Mouse (Mus musculus) hindbrain, embryonic 15.5 days (tissue): ENCODE measurements around the gene Cnnm2. TPM values are rescaled to one million over a fixed set of nuclear protein-coding genes. Genes with fewer than 3 reads are reported as not detected.
"Not testable (repeated sequence)": the region's sequence is repeated elsewhere in the genome, so short reads cannot be mapped to it uniquely, and the experiment has no call there.

ENCODE experiments used
- ATAC-seq: fragments of 200-750 bp; cut with Nextera tagmentation; 2 replicates; pipeline ENCODE4 v1.8.0; 2017; ENCODE audit warnings: low read depth, moderate number of reproducible peaks, moderate TSS enrichment; ENCODE audit not compliant: low FRiP score
- H3K27ac ChIP-seq: fragments of 300-500 bp; sonication (generic); replicated peaks from 2 replicates; pipeline ENCODE4 v1.5.1; 2015; ENCODE audit warnings: mild to moderate bottlenecking, inconsistent platforms
- H3K27me3 ChIP-seq: fragments of 300-500 bp; sonication (generic); 2 replicates; pipeline ENCODE4 v1.6.1; 2015; ENCODE audit warnings: control low read depth, inconsistent platforms
- H3K36me3 ChIP-seq: fragments of 300-500 bp; sonication (generic); 2 replicates; pipeline ENCODE4 v1.6.1; 2015; ENCODE audit warnings: control low read depth, inconsistent platforms
- H3K4me1 ChIP-seq: fragments of 300-500 bp; sonication (generic); replicated peaks from 2 replicates; pipeline ENCODE4 v1.6.1; 2015; ENCODE audit warnings: control low read depth, inconsistent platforms
- H3K4me2 ChIP-seq: fragments of 300-500 bp; sonication (generic); 2 replicates; pipeline ENCODE4 v1.6.1; 2015; ENCODE audit warnings: moderate library complexity, mild to moderate bottlenecking, inconsistent platforms
- H3K4me3 ChIP-seq: fragments of 300-500 bp; sonication (generic); 2 replicates; pipeline ENCODE4 v1.5.1; 2015; ENCODE audit warnings: mild to moderate bottlenecking, inconsistent platforms
- H3K9ac ChIP-seq: fragments of 300-500 bp; sonication (generic); 2 replicates; pipeline ENCODE4 v1.6.1; 2015; ENCODE audit warnings: inconsistent platforms
- H3K9me3 ChIP-seq: fragments of 300-500 bp; sonication (generic); 2 replicates; pipeline ENCODE4 v1.6.1; 2016; ENCODE audit warnings: control low read depth, inconsistent platforms
- WGBS: fragments of 180-500 bp; shearing (Covaris S2); methylation state at CpG from one replicate; pipeline ENCODE4 v1.1.7; 2015; 5-methylcytosine and 5-hydroxymethylcytosine counted together
- polyA plus RNA-seq: library from polyadenylated mRNA; unstranded; fragments of >200 nt; fragmentation: Nextera tagmentation; extraction: Ambion mirVana; gene quantifications from 2 replicates; pipeline ENCODE4 v1.2.1, GENCODE M21; 2015

Cnnm2 gene
- polyA plus RNA-seq, 1 experiment from 2014 or later: 8.6 TPM

- no peaks in the 10 kb centered on the region for H3K36me3 ChIP-seq
- 70% methylated on average over 5 of the region's 5 CpGs for WGBS
- no peaks in the 10 kb centered on the region for H3K4me1 ChIP-seq
- H3K4me3 ChIP-seq: no peak overlapping the region
- no peak overlapping the region for H3K27ac ChIP-seq
- H3K9ac ChIP-seq: no peak overlapping the region
- no peak for ATAC-seq
- H3K9me3 ChIP-seq: no peaks in the 10 kb centered on the region
- H3K27me3 ChIP-seq: no peaks in the 10 kb centered on the region
- H3K4me2 ChIP-seq: no peak overlapping the region
Measured at GRCm38 (mm10) chr19:46735241-46735640, 26.2 kb upstream of the Cnnm2 start.

- H3K9me3 ChIP-seq: no peaks in the 10 kb centered on the region
- H3K4me1 ChIP-seq: no peaks in the 10 kb centered on the region
- H3K9ac ChIP-seq: no peak overlapping the region
- H3K27me3 ChIP-seq: no peaks in the 10 kb centered on the region
- H3K4me2 ChIP-seq: no peak overlapping the region
- ATAC-seq: no peak
- no peak overlapping the region for H3K27ac ChIP-seq
- H3K4me3 ChIP-seq: no peak overlapping the region
- no peaks in the 10 kb centered on the region for H3K36me3 ChIP-seq
- WGBS: 83% methylated on average over 7 of the region's 7 CpGs
Measured at GRCm38 (mm10) chr19:46737106-46737505, 24.3 kb upstream of the Cnnm2 start.

GRCm38 (mm10) chr19:46740341-46741008, 20.9 kb upstream of the Cnnm2 start:
- Histone ChIP-seq H3K9ac (no peak overlapping the region), H3K9me3 (no peaks in the 10 kb centered on the region), H3K4me2 (no peak overlapping the region), H3K36me3 (no peaks in the 10 kb centered on the region), H3K27me3 (no peaks in the 10 kb centered on the region), H3K4me3 (no peak overlapping the region), H3K4me1 (no peaks in the 10 kb centered on the region), H3K27ac (no peak overlapping the region)
- 49% methylated on average over 7 of the region's 7 CpGs for WGBS
- ATAC-seq: peak; percentile 27; the same call in 1 of the 2 replicates

GRCm38 (mm10) chr19:46741574-46741973, 19.8 kb upstream of the Cnnm2 start:
- H3K9ac ChIP-seq: no peak overlapping the region
- no peak for ATAC-seq
- WGBS: 48% methylated on average over 6 of the region's 6 CpGs
- no peaks in the 10 kb centered on the region for H3K4me1 ChIP-seq
- no peak overlapping the region for H3K27ac ChIP-seq
- no peaks in the 10 kb centered on the region for H3K36me3 ChIP-seq
- no peak overlapping the region for H3K4me3 ChIP-seq
- H3K27me3 ChIP-seq: no peaks in the 10 kb centered on the region
- no peaks in the 10 kb centered on the region for H3K9me3 ChIP-seq
- H3K4me2 ChIP-seq: no peak overlapping the region

- H3K4me2 ChIP-seq: no peak overlapping the region
- 56% methylated on average over 9 of the region's 9 CpGs for WGBS
Measured at GRCm38 (mm10) chr19:46744681-46745080, 16.7 kb upstream of the Cnnm2 start.

GRCm38 (mm10) chr19:46747799-46748198, 13.6 kb upstream of the Cnnm2 start:
- H3K27me3 ChIP-seq: no peaks in the 10 kb centered on the region
- H3K27ac ChIP-seq: no peak overlapping the region
- no peak overlapping the region for H3K4me2 ChIP-seq
- 88% methylated on average over 3 of the region's 3 CpGs for WGBS
- no peak for ATAC-seq
- no peaks in the 10 kb centered on the region for H3K36me3 ChIP-seq
- no peak overlapping the region for H3K4me3 ChIP-seq
- no peak overlapping the region for H3K9ac ChIP-seq
- no peaks in the 10 kb centered on the region for H3K9me3 ChIP-seq
- H3K4me1 ChIP-seq: no peaks in the 10 kb centered on the region

More at GRCm38 (mm10) chr19:46744681-46745080, 16.7 kb upstream of the Cnnm2 start:
- no peak for ATAC-seq
- Histone ChIP-seq H3K4me1 (no peaks in the 10 kb centered on the region), H3K27ac (no peak overlapping the region), H3K9ac (no peak overlapping the region), H3K4me3 (no peak overlapping the region), H3K27me3 (no peaks in the 10 kb centered on the region), H3K9me3 (no peaks in the 10 kb centered on the region), H3K36me3 (no peaks in the 10 kb centered on the region)

GRCm38 (mm10) chr19:46752235-46752634, 9.2 kb upstream of the Cnnm2 start:
- Histone ChIP-seq H3K9ac (no peak overlapping the region), H3K27ac (no peak overlapping the region), H3K4me2 (no peak overlapping the region), H3K4me3 (no peak overlapping the region), H3K9me3 (no peaks in the 10 kb centered on the region), H3K4me1 (no peaks in the 10 kb centered on the region), H3K36me3 (no peaks in the 10 kb centered on the region), H3K27me3 (0 out of 2 replicates have a peak, but pooled peaks cover 2% of the 10 kb centered on the region)
- ATAC-seq: no peak
- WGBS: 91% methylated on average over 5 of the region's 5 CpGs

- H3K36me3 ChIP-seq: no peaks in the 10 kb centered on the region
- 0 out of 2 replicates have a peak, but pooled peaks cover 2% of the 10 kb centered on the region for H3K27me3 ChIP-seq
- no peaks in the 10 kb centered on the region for H3K4me1 ChIP-seq
- no peak overlapping the region for H3K9ac ChIP-seq
- no peak overlapping the region for H3K27ac ChIP-seq
- no peak for ATAC-seq
- no peak overlapping the region for H3K4me3 ChIP-seq
- no peaks in the 10 kb centered on the region for H3K9me3 ChIP-seq
- WGBS: 52% methylated on average over 9 of the region's 9 CpGs
- H3K4me2 ChIP-seq: no peak overlapping the region
Measured at GRCm38 (mm10) chr19:46755066-46755465, 6.3 kb upstream of the Cnnm2 start.

- 94% methylated on average over 4 of the region's 4 CpGs for WGBS
- no peaks in the 10 kb centered on the region for H3K4me1 ChIP-seq
- H3K9me3 ChIP-seq: no peaks in the 10 kb centered on the region
- no peak overlapping the region for H3K4me3 ChIP-seq
- ATAC-seq: no peak
- no peak overlapping the region for H3K27ac ChIP-seq
- no peak overlapping the region for H3K4me2 ChIP-seq
- H3K9ac ChIP-seq: no peak overlapping the region
- no peaks in the 10 kb centered on the region for H3K36me3 ChIP-seq
- 0 out of 2 replicates have a peak, but pooled peaks cover 2% of the 10 kb centered on the region for H3K27me3 ChIP-seq
Measured at GRCm38 (mm10) chr19:46756221-46756620, 5.2 kb upstream of the Cnnm2 start.

- 0 out of 2 replicates have a peak, but pooled peaks cover 2% of the 10 kb centered on the region for H3K27me3 ChIP-seq
- H3K36me3 ChIP-seq: no peaks in the 10 kb centered on the region
- no peak overlapping the region for H3K9ac ChIP-seq
- H3K4me3 ChIP-seq: no peak overlapping the region
- WGBS: 75% methylated on average over 8 of the region's 8 CpGs
- H3K4me1 ChIP-seq: peaks cover 19% of the 10 kb centered on the region
- H3K9me3 ChIP-seq: no peaks in the 10 kb centered on the region
- ATAC-seq: no peak
- H3K4me2 ChIP-seq: no peak overlapping the region
- no peak overlapping the region for H3K27ac ChIP-seq
Measured at GRCm38 (mm10) chr19:46759096-46759495, 2.3 kb upstream of the Cnnm2 start.

- H3K4me1 ChIP-seq: peaks cover 27% of the 10 kb centered on the region
- H3K27ac ChIP-seq, H3K9ac ChIP-seq, ATAC-seq, H3K4me3 ChIP-seq, H3K4me2 ChIP-seq, H3K36me3 ChIP-seq, H3K9me3 ChIP-seq, H3K27me3 ChIP-seq: not testable (repeated sequence)
- WGBS: 90% methylated on average over 10 of the region's 10 CpGs
Measured at GRCm38 (mm10) chr19:46759909-46760308, 1.5 kb upstream of the Cnnm2 start.

GRCm38 (mm10) chr19:46760375-46761160, 828 bp upstream of the Cnnm2 start:
- ATAC-seq: peak; percentile 67
- no peaks in the 10 kb centered on the region for H3K9me3 ChIP-seq
- H3K4me1 ChIP-seq: peaks cover 33% of the 10 kb centered on the region
- no peaks in the 10 kb centered on the region for H3K36me3 ChIP-seq
- H3K9ac ChIP-seq: 0 out of 2 replicates have a peak overlapping the region, but pooled peaks have one; percentile 1
- peak overlapping the region; percentile 98 for H3K4me2 ChIP-seq
- 0 out of 2 replicates have a peak, but pooled peaks cover 2% of the 10 kb centered on the region for H3K27me3 ChIP-seq
- peak overlapping the region; percentile 86 for H3K4me3 ChIP-seq
- peak overlapping the region; percentile 77 for H3K27ac ChIP-seq
- WGBS: 19% methylated on average over 29 of the region's 29 CpGs
